Mouse (Mus musculus) macrophage (primary cell): ENCODE measurements around the gene Hmx3. TPM values are rescaled to one million over a fixed set of nuclear protein-coding genes. Genes with fewer than 3 reads are reported as not detected.

Source experiments
- polyA plus RNA-seq: library from polyadenylated mRNA; stranded (reverse); fragments of 250-400 nt; gene quantifications from 3 replicates; pipeline ENCODE4 v1.2.4, GENCODE M21; 2018; ENCODE audit warnings: inconsistent platforms

The Hmx3 gene
- polyA plus RNA-seq, 1 experiment from 2014 or later, result not detected

Other genes starting within 250 kb of the Hmx3 start
- gene Cuzd1, start 220.6 kb upstream of the Hmx3 start, polyA plus RNA-seq, result not detected in 3 replicates
- not detected in 3 replicates for gene Fam24b, start 213.4 kb upstream of the Hmx3 start, polyA plus RNA-seq
- gene Fam24a, start 209.0 kb upstream of the Hmx3 start, polyA plus RNA-seq, result not detected in 3 replicates
- gene 2310057M21Rik, start 180.1 kb upstream of the Hmx3 start, polyA plus RNA-seq, result 2.7 to 8.3 TPM (median 8.1 TPM) in 3 replicates
- 10.7 to 21.0 TPM (median 14.8 TPM) in 3 replicates for gene Pstk, start 171.7 kb upstream of the Hmx3 start, polyA plus RNA-seq
- 7.5 to 9.6 TPM (median 8.9 TPM) in 3 replicates for gene Ikzf5, start 132.3 kb upstream of the Hmx3 start, polyA plus RNA-seq
- gene Acadsb, start 132.3 kb upstream of the Hmx3 start, polyA plus RNA-seq, result 27.8 to 52.5 TPM (median 36.1 TPM) in 3 replicates
- gene Hmx2, start 5.9 kb downstream of the Hmx3 start, polyA plus RNA-seq, result not detected in 3 replicates
- gene Bub3, start 17.4 kb downstream of the Hmx3 start, polyA plus RNA-seq, result 36.6 to 51.4 TPM (median 42.7 TPM) in 3 replicates